Mouse (Mus musculus) erythroblast, embryonic 14.5 days (primary cell): ENCODE data around the gene Usp12.

Source experiments
- GATA1 ChIP-seq: IDR thresholded peaks from 2 replicates; pipeline ENCODE4 v1.6.1; 2012; ENCODE audit warnings: low read length, inconsistent platforms, mixed read lengths
- TAL1 ChIP-seq: IDR thresholded peaks from 3 replicates; pipeline ENCODE4 v1.6.1; 2012; ENCODE audit warnings: low read length, inconsistent platforms, mixed read lengths

- TF ChIP-seq GATA1 (no peak), TAL1 (no peak)
These were observed 72.6 kb downstream of the Usp12 start for GRCm38 (mm10) chr5:146722226-146722625.
